In the genomic region with DNA sequence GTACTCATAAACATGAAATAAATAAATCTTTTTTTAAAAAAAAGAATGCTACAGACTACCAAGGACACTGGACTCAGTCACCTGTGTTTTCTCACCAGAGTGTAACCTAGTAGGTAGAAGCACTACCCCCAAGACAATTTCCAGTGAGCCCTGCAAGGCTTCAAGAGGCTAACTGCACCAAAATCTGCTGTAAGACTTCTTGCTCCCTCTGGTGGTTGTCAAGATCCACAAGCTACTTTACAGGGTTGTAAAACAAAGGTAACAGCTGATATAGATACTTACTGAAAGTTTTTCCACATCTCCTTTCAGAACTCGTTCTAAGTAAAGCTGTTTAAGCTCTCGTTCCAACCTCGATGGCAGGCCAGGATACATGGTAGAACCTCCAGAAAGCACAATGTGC, we compare ENCODE assay signal across 8 mouse cellular contexts. TPM values are rescaled to one million over a fixed set of nuclear protein-coding genes. Genes with fewer than 3 reads are reported as not detected.
DNase-seq lines count a peak whose midpoint lies in the region; ATAC-seq lines count a peak whose summit lies in the region.

No protein-coding gene starts in this region.

- H3K9ac ChIP-seq in intestine, embryonic 16.5 days (ENCODE audit: low read depth, low read length), result no peak overlapping the region
- no peak overlapping the region for H3K9ac ChIP-seq in intestine, embryonic 15.5 days
- no peak overlapping the region for H3K9ac ChIP-seq in embryonic facial prominence, embryonic 14.5 days (ENCODE audit: low read depth, low read length)
- no peak overlapping the region for H3K9ac ChIP-seq in stomach, embryonic 14.5 days (replicated peaks; ENCODE audit: low read depth, low read length)

- H3K36me3 ChIP-seq in intestine, embryonic 16.5 days (ENCODE audit: control insufficient read depth, insufficient read depth, low read length), result peaks cover 18% of the 10 kb centered on the region
- peaks cover 21% of the 10 kb centered on the region; the same call in 1 of the 2 replicates for H3K36me3 ChIP-seq in intestine, embryonic 15.5 days
- H3K36me3 ChIP-seq in embryonic facial prominence, embryonic 14.5 days (ENCODE audit: control insufficient read depth, insufficient read depth, low read length), result peaks cover 61% of the 10 kb centered on the region
- peaks cover 51% of the 10 kb centered on the region for H3K36me3 ChIP-seq in stomach, embryonic 14.5 days (ENCODE audit: control insufficient read depth, insufficient read depth, low read length)

- H3K4me3 ChIP-seq in intestine, embryonic 16.5 days (ENCODE audit: low read length), result no peak overlapping the region
- H3K4me3 ChIP-seq in intestine, embryonic 15.5 days (replicated peaks), result no peak overlapping the region
- H3K4me3 ChIP-seq in embryonic facial prominence, embryonic 14.5 days (ENCODE audit: low read depth, low read length), result no peak overlapping the region
- no peak overlapping the region for H3K4me3 ChIP-seq in stomach, embryonic 14.5 days (ENCODE audit: low read depth, low read length)

- peak; percentile 36; the same call in 1 of the 2 replicates for ATAC-seq in intestine, embryonic 16.5 days
- no peak for ATAC-seq in intestine, embryonic 15.5 days
- no peak for ATAC-seq in embryonic facial prominence, embryonic 14.5 days (ENCODE audit: low read depth)
- 0 out of 2 replicates have a peak, but pooled peaks have one; percentile 49 for ATAC-seq in stomach, embryonic 14.5 days (ENCODE audit: insufficient number of reproducible peaks, insufficient read depth, low FRiP score, low read depth)

- no peak overlapping the region for H3K27ac ChIP-seq in intestine, embryonic 16.5 days (ENCODE audit: low read length)
- H3K27ac ChIP-seq in intestine, embryonic 15.5 days, result no peak overlapping the region
- no peak overlapping the region for H3K27ac ChIP-seq in embryonic facial prominence, embryonic 14.5 days (replicated peaks; ENCODE audit: low read depth, low read length)
- no peak overlapping the region for H3K27ac ChIP-seq in stomach, embryonic 14.5 days (ENCODE audit: low read length)

- 68% methylated on average over 3 of the region's 3 CpGs for WGBS in intestine, embryonic 16.5 days
- 66% methylated on average over 3 of the region's 3 CpGs for WGBS in intestine, embryonic 15.5 days
- 69% methylated on average over 3 of the region's 3 CpGs for WGBS in embryonic facial prominence, embryonic 14.5 days
- WGBS in stomach, embryonic 14.5 days, result 67% methylated on average over 3 of the region's 3 CpGs

- no peaks in the 10 kb centered on the region for H3K27me3 ChIP-seq in intestine, embryonic 16.5 days (replicated peaks; ENCODE audit: control insufficient read depth, insufficient read depth, low read length)
- H3K27me3 ChIP-seq in intestine, embryonic 15.5 days (replicated peaks), result no peaks in the 10 kb centered on the region
- no peaks in the 10 kb centered on the region for H3K27me3 ChIP-seq in embryonic facial prominence, embryonic 14.5 days (replicated peaks; ENCODE audit: control insufficient read depth, insufficient read depth, low read length)
- H3K27me3 ChIP-seq in stomach, embryonic 14.5 days (ENCODE audit: control insufficient read depth, insufficient read depth, low read length), result no peaks in the 10 kb centered on the region

- peak; percentile 27 to 33 for DNase-seq in B cell, adult 2 months
- peak; percentile 64 for DNase-seq in R1 (ENCODE audit: low read depth, low spot score)
- DNase-seq in embryonic facial prominence, embryonic 14.5 days (ENCODE audit: low spot score), result peak; percentile 86
- peak; percentile 8 to 25 for DNase-seq in kidney, postnatal 4 days
- DNase-seq in urinary bladder, adult 2 months (ENCODE audit: low spot score), result no peak

- H3K9me3 ChIP-seq in intestine, embryonic 16.5 days (ENCODE audit: control insufficient read depth, low read length), result no peaks in the 10 kb centered on the region
- H3K9me3 ChIP-seq in intestine, embryonic 15.5 days, result no peaks in the 10 kb centered on the region
- H3K9me3 ChIP-seq in embryonic facial prominence, embryonic 14.5 days (ENCODE audit: control insufficient read depth, low read length), result no peaks in the 10 kb centered on the region
- no peaks in the 10 kb centered on the region for H3K9me3 ChIP-seq in stomach, embryonic 14.5 days (ENCODE audit: control insufficient read depth, low read depth, low read length)

- H3K4me1 ChIP-seq in intestine, embryonic 16.5 days (ENCODE audit: control insufficient read depth, insufficient read depth, low read length), result no peaks in the 10 kb centered on the region
- no peaks in the 10 kb centered on the region for H3K4me1 ChIP-seq in intestine, embryonic 15.5 days (replicated peaks)
- H3K4me1 ChIP-seq in embryonic facial prominence, embryonic 14.5 days (ENCODE audit: control insufficient read depth, insufficient read depth, low read length), result no peaks in the 10 kb centered on the region
- no peaks in the 10 kb centered on the region for H3K4me1 ChIP-seq in stomach, embryonic 14.5 days (ENCODE audit: control insufficient read depth, insufficient read depth, low read length)

- no peak overlapping the region for H3K4me2 ChIP-seq in intestine, embryonic 16.5 days (ENCODE audit: low read depth, low read length)
- no peak overlapping the region for H3K4me2 ChIP-seq in intestine, embryonic 15.5 days (replicated peaks)
- H3K4me2 ChIP-seq in embryonic facial prominence, embryonic 14.5 days (ENCODE audit: low read depth, low read length), result no peak overlapping the region
- H3K4me2 ChIP-seq in stomach, embryonic 14.5 days (replicated peaks; ENCODE audit: low read depth, low read length), result no peak overlapping the region

RNA-seq across cellular contexts. Expression of a gene that starts 40.5 kb away (rescaled TPM):
- polyA plus RNA-seq in intestine, embryonic 16.5 days (2015; fragmentation: Nextera tagmentation; extraction: Ambion mirVana), result 113 and 120 TPM in 2 replicates
- polyA plus RNA-seq in intestine, embryonic 15.5 days (2015; fragmentation: Nextera tagmentation; extraction: Ambion mirVana), result 114 and 135 TPM in 2 replicates
- polyA plus RNA-seq in embryonic facial prominence, embryonic 14.5 days (2014; fragmentation: Nextera tagmentation; extraction: Ambion mirVana), result 66.6 and 67.3 TPM in 2 replicates
- polyA plus RNA-seq in stomach, embryonic 14.5 days (2014; fragmentation: Nextera tagmentation; extraction: Ambion mirVana), result 74.8 and 75.7 TPM in 2 replicates
- 93.5 and 95.0 TPM in 2 replicates for polyA plus RNA-seq in urinary bladder, adult 2 months (2012; rRNA removed)

Comparison
In these comparisons a context has a peak if more than half of its experiments do, and no peak if none do; other contexts are left out.
1. ATAC-seq: peak in intestine, embryonic 16.5 days (single experiment) and stomach, embryonic 14.5 days (single experiment); none in intestine, embryonic 15.5 days (single experiment) and embryonic facial prominence, embryonic 14.5 days (single experiment).